Mouse (Mus musculus): Measurements from ENCODE around the gene Masp1. TPM values are rescaled to one million over a fixed set of nuclear protein-coding genes. Genes with fewer than 3 reads are reported as not detected.

Masp1 gene
- polyA plus RNA-seq (2012; rRNA removed): 1.2 TPM in 2 replicates

DNA sequence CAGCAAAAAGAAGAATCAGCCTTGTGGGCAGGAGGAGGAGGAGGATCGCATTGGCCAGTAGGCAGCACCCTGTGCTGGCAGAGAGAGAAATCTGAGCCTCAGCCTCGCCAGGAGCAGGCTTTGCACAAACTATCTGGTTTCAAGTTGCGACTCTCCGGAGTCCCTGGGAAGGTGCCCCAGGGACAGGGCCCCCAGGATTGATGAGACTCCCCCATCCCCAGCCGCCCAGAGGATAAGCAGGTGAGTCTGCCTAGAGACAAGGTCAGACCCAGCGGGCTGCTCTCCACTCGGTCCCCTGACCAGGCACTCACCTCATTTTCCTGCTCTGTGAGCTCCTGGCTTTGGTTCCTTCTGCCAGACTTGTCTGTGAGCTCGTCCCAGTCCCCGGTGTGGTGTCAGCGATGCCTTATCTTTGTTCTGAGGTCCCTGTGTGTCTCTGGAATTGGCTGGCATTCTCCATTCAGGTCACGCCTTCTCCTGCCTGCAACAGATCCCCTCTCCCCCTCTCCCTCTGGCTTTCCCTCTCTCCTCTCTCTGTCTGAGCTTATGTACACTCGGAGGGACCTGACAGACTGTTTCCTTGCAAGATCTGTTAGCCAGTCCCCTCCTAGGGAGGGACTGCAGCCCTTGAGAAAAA, at the start of gene Masp1, which contains the start of gene Rtp4:
Masp1 (minus strand) TSS at position 581 of the 637 bp plus-strand sequence.
Rtp4 (plus strand) TSS at position 57 of the 637 bp plus-strand sequence.
- 9% methylated on average over 12 of the region's 12 CpGs for WGBS
- no peak for DNase-seq (ENCODE audit: low read depth, low spot score)

DNA sequence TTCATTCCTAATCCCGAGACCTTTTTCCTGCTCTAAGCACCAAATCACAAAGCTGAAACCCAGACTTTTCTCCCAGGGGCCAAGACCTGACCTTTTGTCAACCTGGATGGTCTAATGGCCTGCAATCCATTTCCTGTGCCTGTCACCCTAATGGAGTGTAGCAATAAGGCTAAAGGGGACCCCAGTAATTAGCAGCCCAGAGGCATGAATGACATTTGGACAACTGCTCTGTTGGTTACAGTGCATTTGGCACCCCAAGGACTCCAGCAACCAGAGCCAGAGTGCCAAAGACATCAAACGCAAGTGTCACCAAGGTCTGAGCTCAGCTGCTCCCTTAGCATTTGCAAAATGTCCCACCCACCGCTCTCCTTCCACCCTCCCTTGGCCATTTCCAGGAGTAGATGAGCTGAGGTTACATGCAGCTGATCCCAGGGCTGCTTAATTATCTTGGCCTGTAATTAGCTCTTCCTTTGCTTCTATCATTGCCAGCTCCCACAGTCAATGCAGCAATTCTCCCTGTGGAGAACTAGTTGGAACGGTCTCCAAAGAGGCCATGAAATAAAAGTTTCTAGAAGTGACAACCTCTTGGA, 47.8 kb upstream of the Masp1 start:
- WGBS: 71% methylated on average over 4 of the region's 4 CpGs
- DNase-seq (ENCODE audit: low read depth, low spot score): no peak

DNA sequence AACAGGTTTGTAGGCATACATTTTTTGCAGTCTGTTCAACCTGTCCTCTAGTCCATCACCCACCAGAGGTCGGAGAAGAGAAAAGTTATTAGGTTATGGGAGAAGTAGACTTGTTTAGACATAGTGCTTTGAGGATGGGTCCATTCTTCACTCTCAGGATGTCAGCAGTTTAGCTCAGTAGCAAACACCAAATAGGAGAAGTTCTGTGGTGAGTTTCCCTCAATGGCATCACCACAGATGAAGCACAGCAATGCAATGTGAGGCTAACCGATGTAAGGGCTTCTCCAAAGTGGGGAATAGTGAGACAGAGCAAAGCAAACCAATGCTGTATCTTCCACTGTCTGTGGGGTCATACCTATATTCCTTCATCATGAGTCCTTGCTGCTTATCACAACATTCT, 37.1 kb upstream of the Masp1 start:
- WGBS: 78% methylated on average over 2 of the region's 2 CpGs

DNA sequence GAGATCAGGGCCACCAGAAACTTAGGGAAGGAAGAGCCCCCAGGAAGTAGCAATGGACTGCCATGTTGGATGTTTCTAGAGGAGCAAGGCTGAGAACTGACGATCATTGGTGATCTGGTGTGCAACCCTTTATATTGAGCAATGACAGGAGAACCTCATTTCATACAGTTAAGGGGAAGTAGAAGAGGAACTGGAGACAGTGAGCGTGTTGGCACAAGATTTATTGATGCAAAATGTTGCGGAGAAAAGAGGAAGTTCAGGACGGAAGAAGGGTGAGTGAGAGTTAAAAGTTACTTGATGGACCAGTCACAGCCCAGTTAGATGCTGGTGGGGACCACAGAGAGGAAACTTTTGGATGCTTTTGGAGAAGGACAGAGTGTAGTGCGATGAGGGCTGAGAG, 36.6 kb upstream of the Masp1 start:
- 81% methylated on average over 5 of the region's 5 CpGs for WGBS

More for the DNA sequence above, 37.1 kb upstream of the Masp1 start:
- no peak for DNase-seq (ENCODE audit: low read depth, low spot score)

DNA sequence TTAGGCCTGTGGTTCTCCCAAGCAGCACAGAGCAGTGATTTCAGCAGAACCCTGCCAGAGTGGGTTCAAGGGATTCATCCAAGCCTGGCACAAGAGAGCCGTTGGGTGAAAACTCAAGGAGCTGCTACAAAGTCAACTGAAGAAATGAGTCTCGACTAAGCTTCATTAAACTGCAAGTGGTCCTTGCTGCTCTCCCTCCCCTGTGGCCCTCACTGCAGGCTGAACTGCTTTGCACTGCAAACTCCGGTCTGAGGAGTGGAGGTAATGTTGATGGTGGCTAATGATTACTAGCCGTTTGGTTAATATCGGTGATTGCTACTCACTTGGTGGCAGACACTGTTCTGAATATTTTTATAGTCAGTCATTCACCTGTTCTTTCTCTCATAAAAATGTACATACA, 34.1 kb upstream of the Masp1 start:
- 60% methylated on average over 5 of the region's 5 CpGs for WGBS
- no peak for DNase-seq (ENCODE audit: low read depth, low spot score)

More for the DNA sequence above, 36.6 kb upstream of the Masp1 start:
- DNase-seq (ENCODE audit: low read depth, low spot score): no peak

DNA sequence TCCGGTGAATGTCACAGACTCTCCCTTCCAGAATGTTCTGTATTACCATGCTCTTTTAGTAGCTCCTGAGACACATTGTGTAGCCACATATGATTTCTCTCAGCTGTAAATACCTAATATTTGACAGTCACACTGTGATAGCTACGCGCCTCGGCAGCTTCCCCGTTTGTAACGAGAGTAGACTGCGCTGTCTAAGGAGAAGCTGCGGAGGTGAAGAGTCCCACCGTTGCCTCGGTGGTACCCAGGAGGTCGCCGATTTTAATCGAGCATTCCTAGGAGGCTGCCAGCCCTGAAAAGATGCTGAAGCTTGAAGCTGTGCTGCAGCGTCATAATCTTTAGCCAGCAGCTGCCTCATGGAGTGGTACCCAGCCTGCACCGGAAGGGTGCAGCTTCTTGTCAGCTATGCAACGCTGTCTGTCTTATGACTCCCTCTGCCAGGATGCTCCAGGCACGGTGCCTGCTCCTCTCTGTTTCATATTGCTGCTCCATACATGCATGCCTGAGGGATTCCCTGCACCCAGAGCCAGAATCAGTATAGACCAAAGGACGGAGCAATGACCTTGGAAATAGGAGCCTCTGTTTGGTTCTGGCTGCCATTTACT, 30.5 kb upstream of the Masp1 start:
- no peak for DNase-seq (ENCODE audit: low read depth, low spot score)
- 81% methylated on average over 18 of the region's 18 CpGs for WGBS

DNA sequence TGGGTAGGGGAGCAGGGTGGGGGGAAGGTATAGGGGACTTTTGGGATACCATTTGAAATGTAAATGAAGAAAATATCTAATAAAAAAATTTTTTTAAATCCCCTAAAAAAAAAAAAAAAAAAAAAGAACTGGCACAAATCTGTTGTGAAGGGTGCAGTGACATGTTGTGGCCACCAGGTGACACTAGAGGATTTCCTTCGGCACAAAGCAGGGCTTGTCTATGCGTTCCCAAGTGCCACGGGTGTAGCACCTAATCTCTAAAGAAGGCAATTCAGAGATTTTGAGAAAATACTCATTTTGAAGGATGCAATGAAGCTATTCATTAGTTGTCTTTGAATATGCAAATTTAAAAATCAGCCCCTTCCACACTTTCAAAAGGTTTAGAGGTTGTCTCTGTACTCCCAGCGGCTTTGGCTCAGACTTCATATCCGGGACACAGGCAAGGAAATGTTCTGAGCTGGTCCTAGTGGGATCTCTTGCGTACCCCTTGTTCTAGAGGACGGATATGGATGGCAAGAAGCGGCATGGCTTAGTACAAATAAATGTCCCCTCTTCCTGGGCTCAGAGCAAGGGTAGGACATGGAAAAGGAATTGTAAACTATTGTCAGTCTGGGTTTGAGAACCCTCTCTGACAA, 29.8 kb upstream of the Masp1 start:
- DNase-seq (ENCODE audit: low read depth, low spot score): no peak
- WGBS: 44% methylated on average over 8 of the region's 8 CpGs

DNA sequence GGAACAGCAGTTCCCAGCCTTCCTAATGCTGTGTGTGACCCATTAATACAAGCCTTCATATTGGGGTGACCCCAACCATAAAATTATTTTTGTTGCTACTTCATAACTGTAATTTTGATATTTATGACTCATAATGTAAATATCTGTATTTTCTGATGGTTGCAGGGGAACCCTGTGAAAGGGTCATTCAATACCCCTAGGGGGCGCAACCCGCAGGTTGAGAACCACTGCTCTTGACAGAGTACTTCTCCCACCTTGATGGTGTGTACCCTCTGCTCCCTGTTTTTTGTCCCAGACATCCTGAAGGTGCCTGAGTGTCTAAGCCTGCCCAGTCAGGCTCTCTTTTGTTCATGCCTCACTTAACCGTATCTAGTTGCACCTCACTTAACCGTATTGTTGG, 27.2 kb upstream of the Masp1 start:
- WGBS: 84% methylated on average over 4 of the region's 4 CpGs
- DNase-seq (ENCODE audit: low read depth, low spot score): no peak

DNA sequence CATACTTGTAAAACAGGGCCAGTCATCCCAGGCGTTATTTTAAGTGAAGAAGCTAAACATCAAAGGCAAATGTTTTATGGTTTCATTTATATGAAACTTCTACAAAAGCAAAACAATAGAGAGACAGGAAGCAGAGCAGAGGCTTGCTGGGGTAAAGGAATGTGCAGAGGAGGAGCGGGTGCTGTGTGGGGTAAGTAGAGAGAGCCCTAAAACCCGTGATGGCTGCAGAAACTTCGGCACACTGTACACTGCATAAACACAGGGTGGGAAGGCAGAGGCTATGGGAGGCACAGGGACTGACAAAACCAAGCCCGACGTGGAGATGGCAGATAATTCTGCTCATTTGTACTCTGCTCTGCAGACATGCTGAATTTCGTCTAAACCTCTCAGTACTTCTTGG, 23.7 kb upstream of the Masp1 start:
- WGBS: 30% methylated on average over 7 of the region's 7 CpGs

DNA sequence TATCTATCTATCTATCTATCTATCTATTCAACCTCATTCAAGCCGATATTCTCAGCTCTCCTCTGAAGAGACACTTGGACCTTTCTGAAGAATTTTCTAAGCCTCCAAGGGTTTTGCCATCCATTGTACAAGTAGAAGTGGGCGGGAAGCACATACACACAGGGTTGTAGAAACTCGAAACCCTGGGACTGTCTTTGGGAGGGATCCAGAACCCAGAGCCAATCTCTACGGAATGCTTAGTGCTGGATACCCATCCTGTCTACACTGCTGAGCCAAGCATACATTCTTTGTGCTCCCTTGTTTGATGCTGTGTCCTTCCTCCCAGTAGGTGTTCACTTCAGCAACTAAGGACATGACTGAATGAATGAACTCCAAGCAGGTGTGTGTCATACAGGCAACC, 22.3 kb upstream of the Masp1 start:
- DNase-seq (ENCODE audit: low read depth, low spot score): no peak
- WGBS: 68% methylated on average over 4 of the region's 4 CpGs

More for the DNA sequence above, 23.7 kb upstream of the Masp1 start:
- no peak for DNase-seq (ENCODE audit: low read depth, low spot score)

DNA sequence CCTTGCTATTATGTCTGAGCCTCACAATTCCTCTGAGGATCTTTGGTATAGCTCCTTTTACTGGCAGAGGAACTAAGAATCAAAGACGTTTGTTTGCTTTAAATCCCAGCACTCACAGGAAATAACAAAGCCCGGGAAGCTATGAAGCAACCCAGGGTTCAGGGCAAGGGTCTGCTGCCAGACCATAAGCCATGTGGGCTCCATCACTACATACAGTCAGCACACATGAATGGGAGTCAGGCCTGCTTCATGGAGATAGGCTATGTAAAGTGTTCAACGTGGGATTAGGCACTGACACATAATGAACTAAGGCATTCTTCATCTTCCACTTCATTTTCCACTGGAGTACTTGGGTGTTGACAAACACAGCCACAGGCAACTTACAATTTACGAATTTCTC, 20.4 kb upstream of the Masp1 start:
- 53% methylated on average over 4 of the region's 4 CpGs for WGBS
- no peak for DNase-seq (ENCODE audit: low read depth, low spot score)

DNA sequence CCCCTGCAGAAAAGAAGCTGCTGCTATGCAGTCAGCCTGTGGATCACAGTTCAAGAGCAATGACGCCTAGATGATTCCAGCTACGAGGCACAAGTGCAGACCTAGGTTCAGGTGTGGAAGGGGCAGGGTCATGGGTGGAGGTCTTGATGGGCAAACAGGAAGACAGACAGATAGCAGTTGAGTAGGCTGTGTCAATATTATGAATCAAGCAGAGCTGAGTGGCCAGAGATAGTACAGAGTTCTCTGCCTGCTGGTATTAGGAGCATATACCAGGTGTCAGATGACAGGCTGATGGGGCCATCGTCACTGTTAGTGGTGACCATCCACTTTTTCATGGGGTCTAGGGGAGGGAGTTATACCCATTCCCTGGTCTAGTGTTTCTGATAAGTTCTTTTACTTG, 13.1 kb upstream of the Masp1 start:
- no peak for DNase-seq (ENCODE audit: low read depth, low spot score)
- WGBS: 46% methylated on average over 3 of the region's 3 CpGs

DNA sequence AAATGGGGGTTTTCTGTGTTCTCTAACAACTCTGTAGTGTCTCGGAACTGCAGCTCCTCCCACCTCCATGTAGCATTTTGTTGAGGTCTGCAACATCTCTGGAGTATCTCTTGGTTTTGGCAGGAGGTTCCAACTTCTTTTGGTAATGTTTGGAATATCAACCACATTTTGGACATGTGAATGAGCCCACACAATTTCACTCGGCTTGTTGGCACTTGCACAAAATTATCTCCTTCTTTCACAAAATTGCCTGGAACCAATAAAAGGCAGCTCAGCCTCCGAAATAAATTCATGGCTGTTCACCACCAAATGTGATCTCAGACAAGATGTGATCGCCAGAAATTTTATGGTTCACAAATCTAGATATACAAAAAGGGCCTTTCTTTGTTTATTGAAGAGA, 8.6 kb upstream of the Masp1 start:
- 62% methylated on average over 4 of the region's 4 CpGs for WGBS
- DNase-seq (ENCODE audit: low read depth, low spot score): no peak

DNA sequence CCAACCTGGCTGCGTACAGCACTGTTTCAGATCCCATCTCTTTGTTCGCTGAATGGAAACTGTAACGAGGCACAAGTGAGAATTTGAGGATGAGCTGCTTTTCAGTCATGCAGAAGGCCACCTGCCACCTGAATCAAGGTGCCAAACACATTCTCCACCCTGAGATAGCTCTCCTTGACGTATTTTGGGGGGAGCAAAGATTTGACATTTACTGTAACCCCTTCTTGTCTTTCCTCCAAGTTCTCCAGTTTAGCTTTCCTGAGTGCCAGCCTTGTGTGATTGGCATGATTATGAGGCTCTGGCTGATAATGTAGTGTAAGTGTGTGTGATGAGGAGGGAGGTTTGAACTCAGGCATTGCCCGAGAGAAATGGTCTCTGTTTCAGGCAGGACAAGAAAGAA, 1.5 kb upstream of the Masp1 start:
- DNase-seq (ENCODE audit: low read depth, low spot score): no peak
- 81% methylated on average over 5 of the region's 5 CpGs for WGBS

DNA sequence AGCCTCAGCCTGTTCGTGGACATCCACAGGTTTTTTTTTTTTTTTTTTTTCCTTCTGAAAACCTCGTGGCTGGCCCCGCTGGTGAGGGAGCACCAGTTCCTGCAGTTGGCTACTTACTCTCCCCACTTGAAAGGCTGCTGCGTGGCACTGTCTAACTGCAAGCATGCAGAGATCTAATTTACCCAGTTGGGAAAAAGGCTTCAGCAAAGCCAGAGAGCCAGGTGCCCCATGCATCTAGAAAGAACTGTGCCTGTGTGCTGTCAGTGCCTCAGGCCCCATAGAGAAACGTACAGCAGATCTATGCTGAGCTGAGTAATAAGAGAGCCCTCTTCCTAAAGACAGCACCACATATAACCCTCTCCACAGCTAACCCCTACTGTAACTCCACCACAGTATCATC, 477 bp upstream of the Masp1 start:
- 32% methylated on average over 5 of the region's 5 CpGs for WGBS
- DNase-seq (ENCODE audit: low read depth, low spot score): no peak

DNA sequence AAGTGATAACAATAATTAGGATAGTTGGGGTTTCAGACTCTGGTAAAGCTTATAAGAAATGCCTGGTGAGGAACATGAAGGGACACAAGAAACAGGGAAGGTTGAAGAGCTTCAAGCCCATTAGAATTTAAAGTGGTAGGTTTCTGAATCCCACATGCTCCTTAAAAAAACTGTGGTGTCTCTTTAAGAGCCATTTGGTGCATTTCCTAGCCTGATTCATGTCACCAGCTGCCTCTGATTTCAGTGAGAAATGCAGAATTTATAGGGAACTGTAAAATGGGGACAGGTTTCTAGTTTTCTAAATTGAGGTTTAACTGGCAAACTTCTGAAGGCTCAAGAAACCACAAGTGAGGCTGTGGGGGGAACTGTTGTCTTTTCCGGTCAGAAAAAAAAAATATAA, 844 bp downstream of the Masp1 start:
- WGBS: 16% methylated on average over 1 of the region's 1 CpGs
- DNase-seq (ENCODE audit: low read depth, low spot score): no peak

DNA sequence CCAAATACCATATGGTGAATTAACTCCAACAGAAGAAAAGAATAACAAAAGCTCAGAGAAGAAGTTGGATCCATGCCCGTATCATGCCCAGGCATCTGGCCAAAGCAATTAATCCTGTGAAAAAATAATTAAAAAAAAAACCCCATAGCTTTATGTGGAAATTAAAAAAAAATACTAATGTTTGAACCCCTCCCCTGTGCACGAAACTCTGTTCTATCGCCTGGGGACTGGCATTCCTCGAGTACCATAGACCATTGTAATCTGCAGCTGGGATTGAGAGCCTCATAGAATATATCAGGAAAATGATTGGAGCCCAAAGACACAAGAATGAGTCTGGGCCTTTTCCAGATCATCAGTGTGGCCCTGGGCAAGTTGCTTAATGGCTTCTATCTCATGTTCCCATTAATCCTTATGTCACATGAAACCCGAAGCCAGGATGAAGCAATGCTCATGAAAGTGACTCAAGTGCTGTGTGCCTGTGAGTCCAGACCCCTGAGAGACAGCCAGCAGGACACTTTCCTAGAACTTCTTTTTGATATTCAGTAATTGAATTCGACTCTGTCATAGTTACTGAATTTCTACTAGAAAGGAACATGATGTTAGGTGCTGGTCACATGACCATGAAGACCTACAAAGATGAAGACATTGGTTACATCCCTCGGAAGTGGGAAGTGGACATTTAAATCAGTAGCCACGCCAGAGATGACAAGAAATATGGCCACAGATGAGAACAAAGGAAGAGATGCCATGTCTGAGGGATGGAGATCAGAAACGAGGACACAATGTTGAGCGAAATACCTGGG, 1.8 kb downstream of the Masp1 start:
- WGBS: 77% methylated on average over 10 of the region's 10 CpGs
- no peak for DNase-seq (ENCODE audit: low read depth, low spot score)

DNA sequence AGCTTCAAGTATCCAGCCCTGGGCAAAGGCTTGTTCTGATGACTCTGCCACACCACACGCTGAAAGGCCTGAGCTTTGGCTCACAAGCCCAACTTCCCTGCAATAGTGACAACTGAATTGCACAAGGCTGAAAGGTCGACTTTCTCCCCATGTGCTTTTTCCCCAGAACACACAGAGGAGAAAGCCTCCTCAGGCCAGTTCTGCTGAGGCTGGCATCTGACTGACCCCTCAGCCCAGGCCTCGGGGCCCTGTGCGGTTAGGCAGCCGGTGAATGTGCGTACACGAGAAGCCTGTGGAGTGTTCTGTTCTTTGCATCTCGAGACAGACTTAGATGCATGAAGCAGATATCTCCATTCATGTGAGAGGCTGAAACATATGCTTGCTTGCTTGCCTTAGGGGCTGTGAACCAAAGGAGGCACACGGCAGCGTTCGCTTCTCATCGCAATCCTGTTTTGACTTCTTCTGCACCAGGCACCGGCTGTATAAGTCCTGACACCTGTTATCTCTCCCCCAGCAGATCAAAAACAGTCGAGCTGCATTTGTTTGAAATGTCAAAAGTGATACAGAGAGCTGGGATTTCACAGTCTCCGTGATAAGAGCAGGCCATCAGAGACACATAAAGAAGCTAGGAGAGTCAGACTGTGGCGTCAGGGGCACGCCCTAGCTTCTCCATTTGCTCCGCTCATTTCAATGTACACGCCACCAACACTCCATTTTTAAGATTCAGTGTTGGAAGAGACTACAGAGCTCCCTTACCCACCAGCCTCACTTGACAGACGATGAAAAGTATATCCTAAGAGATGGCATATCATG, 2.7 kb downstream of the Masp1 start:
- no peak for DNase-seq (ENCODE audit: low read depth, low spot score)
- WGBS: 74% methylated on average over 20 of the region's 20 CpGs

DNA sequence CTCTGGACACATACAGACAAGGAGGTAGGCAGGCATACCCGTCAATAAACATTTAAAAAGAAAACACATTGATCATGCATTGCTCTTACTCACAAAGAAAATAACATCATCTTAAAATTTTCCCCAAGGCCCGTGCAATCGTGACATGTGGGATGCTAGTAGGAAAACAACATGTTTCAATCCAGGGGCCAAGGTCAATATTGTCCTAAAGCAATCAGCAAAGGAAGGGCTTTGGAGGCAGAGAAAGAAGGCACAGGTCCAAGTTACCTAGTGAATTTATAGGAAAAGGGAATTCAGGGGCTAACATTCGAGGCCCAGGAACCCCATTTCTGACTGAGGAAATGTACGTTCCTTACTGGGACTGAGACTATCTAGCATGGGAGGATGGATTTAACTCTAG, 3.4 kb downstream of the Masp1 start:
- 70% methylated on average over 5 of the region's 5 CpGs for WGBS
- no peak for DNase-seq (ENCODE audit: low read depth, low spot score)
